Mouse (Mus musculus) embryonic fibroblast, embryonic 13.5 days (primary cell): ENCODE results near the gene Ccdc13.

Source experiments
- CTCF ChIP-seq: IDR thresholded peaks from 2 replicates; pipeline ENCODE4 v1.5.1; 2011; ENCODE audit warnings: mild to moderate bottlenecking, control low read depth, low read length, moderate library complexity, borderline replicate concordance; ENCODE audit not compliant: insufficient read depth
- POLR2A ChIP-seq: IDR thresholded peaks from 2 replicates; pipeline ENCODE4 v1.6.1; 2011; ENCODE audit warnings: low read depth, mild to moderate bottlenecking, control low read depth, low read length, moderate library complexity

- TF ChIP-seq POLR2A (no peak), CTCF (no peak)
Measured at GRCm38 (mm10) chr9:121864837-121865236, 25.6 kb upstream of the Ccdc13 start.
